Mouse (Mus musculus) left cerebral cortex, postnatal 14 days (tissue): ENCODE data around the gene Abca12. TPM values are rescaled to one million over a fixed set of nuclear protein-coding genes. Genes with fewer than 3 reads are reported as not detected.

ENCODE experiments used
- DNase-seq, 2 experiments: peaks; one replicate each; pipeline ENCODE4 v3.0.0; 2021 to 2022; ENCODE audit warnings: low spot score in 2 of 2, mixed read lengths in 1 of 2
- intact Hi-C: fragments of 180-260 bp; cut with DNase I; formaldehyde crosslinking; loops from one replicate; pipeline ENCODE4 v1.15.1; 2025
- total RNA-seq, 2 experiments: library from RNA; stranded (reverse); gene quantifications; 2 replicates each; pipeline ENCODE4 v1.2.3; 2021

Abca12 gene
- total RNA-seq, 2 experiments from 2014 or later = 0.31 to 0.38 TPM

GRCm38 (mm10) chr1:71235335-71235734 is 179.4 kb downstream of the Abca12 start:
- intact Hi-C loops = no loop called here

GRCm38 (mm10) chr1:71231211-71231610 is 183.5 kb downstream of the Abca12 start:
- no peak for DNase-seq
- intact Hi-C loops = no loop called here

More at GRCm38 (mm10) chr1:71235335-71235734, 179.4 kb downstream of the Abca12 start:
- DNase-seq = no peak

GRCm38 (mm10) chr1:71203581-71203980 is 211.1 kb downstream of the Abca12 start:
- intact Hi-C loops = no loop called here
- DNase-seq = no peak

- DNase-seq = no peak
- intact Hi-C loops = no loop called here
Measured at GRCm38 (mm10) chr1:71196191-71196590, 218.5 kb downstream of the Abca12 start.

- intact Hi-C loops = no loop called here
- DNase-seq = no peak
Measured at GRCm38 (mm10) chr1:71195333-71195732, 219.4 kb downstream of the Abca12 start.

GRCm38 (mm10) chr1:71193931-71194330 is 220.8 kb downstream of the Abca12 start:
- intact Hi-C loops = no loop called here

More at GRCm38 (mm10) chr1:71193931-71194330, 220.8 kb downstream of the Abca12 start:
- no peak for DNase-seq

Other genes starting within 250 kb of the Abca12 start
- 10 to 100 TPM; 34.2 to 34.6 TPM for gene Atic, start 142.2 kb upstream of the Abca12 start, total RNA-seq
- 100 to 1,000 TPM in 1 of 2 experiments, 10 to 100 TPM in 1; 88.4 to 101 TPM for gene Fn1, start 238.3 kb upstream of the Abca12 start, total RNA-seq